Mouse (Mus musculus) macrophage (primary cell): ENCODE measurements around the gene Smad3. TPM values are rescaled to one million over a fixed set of nuclear protein-coding genes. Genes with fewer than 3 reads are reported as not detected.

Experiments used
- H3K27ac ChIP-seq: fragments of 350-480 bp; formaldehyde crosslinking; 2 replicates; pipeline ENCODE4 v1.9.0; 2021
- H3K36me3 ChIP-seq: fragments of 350-480 bp; formaldehyde crosslinking; 2 replicates; pipeline ENCODE4 v1.9.0; 2021; ENCODE audit errors: inconsistent target
- H3K4me3 ChIP-seq: fragments of 350-480 bp; formaldehyde crosslinking; 2 replicates; pipeline ENCODE4 v1.9.0; 2021; ENCODE audit errors: inconsistent target
- H3K79me2 ChIP-seq: fragments of 350-480 bp; formaldehyde crosslinking; 2 replicates; pipeline ENCODE4 v1.9.0; 2021; ENCODE audit errors: inconsistent target
- WGBS: methylation state at CpG from one replicate; pipeline ENCODE4 v1.1.7; 2026; ENCODE audit warnings: inconsistent platforms; ENCODE audit not compliant: missing documents; 5-methylcytosine and 5-hydroxymethylcytosine counted together
- polyA plus RNA-seq: library from polyadenylated mRNA; stranded (reverse); fragments of 250-400 nt; gene quantifications from 3 replicates; pipeline ENCODE4 v1.2.4, GENCODE M21; 2018; ENCODE audit warnings: inconsistent platforms

The Smad3 gene
- polyA plus RNA-seq, 1 experiment from 2014 or later: 14.5 TPM

DNA sequence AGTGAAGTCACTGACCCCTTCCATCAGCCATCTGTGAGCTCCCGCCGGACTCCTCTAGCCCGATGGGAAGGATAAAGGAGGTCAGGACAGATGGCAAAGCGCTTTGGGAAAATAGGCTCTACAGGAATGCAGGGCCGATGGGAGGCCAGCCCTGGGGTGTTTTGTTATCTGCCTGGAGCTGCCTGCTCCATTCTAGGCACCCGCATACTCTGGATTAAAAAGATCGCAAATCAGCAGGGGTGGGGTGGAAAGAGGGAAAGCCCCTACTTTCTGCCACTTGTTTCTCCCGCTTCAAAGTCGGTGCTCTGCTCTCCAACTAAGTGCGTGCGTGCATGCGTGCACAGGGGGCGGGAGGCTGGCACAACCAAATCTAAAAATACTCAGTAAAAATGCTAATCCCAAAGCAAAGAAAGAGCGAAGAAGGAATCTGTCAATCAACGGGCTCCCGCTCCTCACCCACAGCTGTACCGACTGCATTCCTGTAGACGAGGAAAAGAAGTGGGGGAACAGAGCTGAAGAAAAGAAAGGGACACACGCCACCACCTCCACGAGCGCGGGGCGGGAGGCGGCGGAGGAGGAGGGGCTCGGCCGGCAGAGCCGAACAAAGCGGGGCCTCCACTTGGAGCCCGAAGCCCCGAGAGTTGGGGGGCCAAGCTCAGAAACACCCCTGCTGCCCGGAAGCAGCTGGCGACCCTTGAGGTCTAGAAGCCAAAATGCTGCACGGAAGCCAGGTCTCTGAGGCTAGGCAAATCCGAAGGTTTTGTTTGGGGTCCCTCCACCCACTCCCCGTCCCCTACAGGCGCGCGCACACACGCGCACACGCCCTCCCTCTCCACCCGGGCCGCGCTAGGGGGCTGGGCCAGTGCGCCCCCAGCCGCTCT is 973 bp downstream of the Smad3 start:
- no peak overlapping the region for H3K27ac ChIP-seq
- H3K36me3 ChIP-seq: no peaks in the 10 kb centered on the region
- WGBS: 6% methylated on average over 41 of the region's 47 CpGs
- H3K79me2 ChIP-seq: peaks cover 32% of the 10 kb centered on the region; the same call in 1 of the 2 replicates
- H3K4me3 ChIP-seq: peak overlapping the region; percentile 38

DNA sequence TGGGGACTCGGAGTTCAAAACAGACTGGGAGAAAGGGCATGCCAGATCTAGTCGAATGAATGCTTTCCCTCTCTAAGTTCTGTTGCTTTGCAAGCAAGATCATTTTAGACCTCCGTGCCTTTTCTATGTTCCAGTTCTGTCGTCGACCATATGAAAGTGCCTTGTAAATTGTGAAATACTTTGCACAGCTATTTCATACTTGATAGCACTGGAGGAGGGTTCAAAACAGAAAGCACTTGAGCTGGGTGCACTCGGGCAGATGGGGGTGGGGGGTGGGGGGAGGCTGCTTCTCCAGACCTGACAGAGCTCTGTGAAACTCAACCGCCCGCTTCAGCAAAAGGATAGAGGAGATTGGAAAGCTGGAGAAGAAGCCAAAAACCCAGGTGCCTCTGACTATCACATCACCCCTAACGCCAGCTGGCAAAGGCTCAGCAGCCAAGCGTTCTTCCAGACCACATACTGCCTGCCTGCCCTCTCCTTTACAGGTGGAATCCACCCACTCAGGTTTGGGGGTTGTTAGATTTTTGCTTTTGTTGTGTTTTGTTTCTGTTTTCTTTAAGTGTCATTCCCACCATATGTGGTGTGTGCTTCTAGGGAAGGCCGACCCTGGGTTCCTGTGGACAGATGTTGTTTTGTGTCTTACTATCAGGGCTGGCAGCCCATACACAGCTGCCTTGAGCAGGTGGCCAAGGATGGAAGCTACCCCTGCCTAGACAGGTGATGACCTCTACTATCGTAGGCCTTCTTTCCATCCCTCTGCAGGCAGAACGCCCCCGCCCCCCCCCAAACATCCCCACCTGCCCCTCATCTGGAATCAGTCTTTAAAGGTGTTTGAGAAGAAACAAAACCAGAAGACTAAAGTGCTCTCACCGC is 1.9 kb downstream of the Smad3 start:
- 0 out of 2 replicates have a peak overlapping the region, but pooled peaks have one; percentile 38 for H3K4me3 ChIP-seq
- H3K27ac ChIP-seq: no peak overlapping the region
- H3K36me3 ChIP-seq: no peaks in the 10 kb centered on the region
- 41% methylated on average over 13 of the region's 15 CpGs for WGBS
- peaks cover 39% of the 10 kb centered on the region; the same call in 1 of the 2 replicates for H3K79me2 ChIP-seq

DNA sequence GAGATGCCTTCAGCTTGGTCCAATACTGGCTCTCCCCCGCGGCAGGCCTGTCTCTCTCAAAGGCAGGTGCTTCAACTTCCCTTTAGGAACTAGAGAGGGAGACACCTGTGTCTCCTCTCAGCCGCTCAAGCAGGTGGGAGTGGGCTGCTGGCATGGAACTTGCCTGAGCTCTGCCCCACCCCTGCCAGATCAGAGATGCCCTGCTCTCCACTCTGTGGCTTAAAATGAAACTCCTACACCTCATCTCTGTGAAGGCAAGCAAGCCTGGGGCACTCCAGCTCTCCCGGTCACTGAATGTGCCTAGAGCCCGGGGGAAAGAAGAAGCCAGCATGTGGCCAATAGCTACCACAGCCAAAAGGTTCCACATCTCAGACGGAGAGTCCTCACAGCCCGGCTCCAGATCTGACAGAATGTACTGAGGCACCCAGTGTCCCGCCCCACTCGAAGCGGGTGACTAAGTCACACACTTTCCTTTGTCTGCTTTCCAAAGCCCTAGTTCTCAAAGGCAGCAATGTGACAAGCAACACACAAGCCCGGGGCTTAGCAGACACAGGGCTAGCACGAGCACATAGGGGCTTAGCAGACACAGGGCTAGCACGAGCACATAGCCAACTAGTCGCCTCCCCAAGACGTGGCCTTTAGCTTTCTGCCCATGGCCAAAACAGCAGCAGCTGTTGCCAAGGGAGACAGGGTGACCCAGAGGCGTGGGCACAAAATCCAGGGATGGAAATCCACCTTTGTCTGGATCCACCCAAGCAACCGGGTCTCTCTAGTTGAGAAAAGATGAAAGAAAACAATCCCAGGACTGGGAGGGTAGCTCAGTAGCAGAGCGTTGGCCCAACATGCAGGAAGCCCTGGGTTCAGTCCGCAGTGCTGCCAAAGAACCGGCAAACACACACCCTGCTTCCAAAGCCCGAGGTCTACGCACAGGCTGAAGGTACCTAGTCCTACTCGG is 3.0 kb downstream of the Smad3 start:
- Histone ChIP-seq H3K27ac (no peak overlapping the region), H3K79me2 (peaks cover 50% of the 10 kb centered on the region; the same call in 1 of the 2 replicates), H3K4me3 (no peak overlapping the region), H3K36me3 (no peaks in the 10 kb centered on the region)
- WGBS: 47% methylated on average over 23 of the region's 23 CpGs

DNA sequence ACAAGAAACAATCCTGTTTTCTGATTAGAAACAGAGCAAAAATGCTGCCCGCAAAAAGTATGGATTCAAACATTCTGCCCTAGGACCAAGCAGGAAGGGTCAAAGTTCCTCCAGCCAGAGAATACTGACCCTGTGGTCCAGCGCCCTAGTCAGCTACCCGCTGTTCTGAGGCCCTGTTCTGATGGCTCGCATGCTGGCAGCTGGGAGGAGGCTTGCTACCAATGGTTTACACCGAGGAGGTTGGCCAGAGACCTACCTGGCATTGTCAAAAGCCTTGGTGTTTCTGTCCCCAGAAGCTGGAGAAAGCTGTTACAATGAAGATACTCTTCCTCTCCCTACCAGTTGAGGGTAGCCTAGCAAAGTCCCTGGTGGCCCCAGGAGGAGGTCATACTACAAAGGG is 3.8 kb downstream of the Smad3 start:
- no peak overlapping the region for H3K4me3 ChIP-seq
- no peaks in the 10 kb centered on the region for H3K36me3 ChIP-seq
- H3K79me2 ChIP-seq: peaks cover 53% of the 10 kb centered on the region; the same call in 1 of the 2 replicates
- H3K27ac ChIP-seq: no peak overlapping the region
- 92% methylated on average over 5 of the region's 5 CpGs for WGBS

DNA sequence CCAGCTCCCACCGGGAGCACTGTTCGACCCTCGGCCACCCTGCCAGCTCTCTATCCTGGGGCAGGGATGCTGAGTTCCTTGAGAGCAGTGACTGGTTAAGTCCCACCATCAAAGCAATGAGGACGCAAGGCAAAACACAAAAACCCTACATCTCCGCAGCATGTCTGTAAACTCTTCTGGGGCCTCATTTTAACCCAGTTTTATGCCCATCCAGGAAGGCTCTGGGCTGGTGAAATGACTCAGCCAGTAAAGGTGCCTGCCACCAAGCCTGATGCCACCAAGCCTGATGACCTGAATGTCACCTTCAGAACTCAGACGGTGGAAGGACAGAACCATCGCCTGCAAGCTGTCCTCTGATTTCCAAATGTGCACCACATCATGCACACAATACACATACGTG is 4.4 kb downstream of the Smad3 start:
- H3K79me2 ChIP-seq: peaks cover 56% of the 10 kb centered on the region; the same call in 1 of the 2 replicates
- H3K4me3 ChIP-seq: no peak overlapping the region
- H3K27ac ChIP-seq: no peak overlapping the region
- 87% methylated on average over 8 of the region's 8 CpGs for WGBS
- no peaks in the 10 kb centered on the region for H3K36me3 ChIP-seq

DNA sequence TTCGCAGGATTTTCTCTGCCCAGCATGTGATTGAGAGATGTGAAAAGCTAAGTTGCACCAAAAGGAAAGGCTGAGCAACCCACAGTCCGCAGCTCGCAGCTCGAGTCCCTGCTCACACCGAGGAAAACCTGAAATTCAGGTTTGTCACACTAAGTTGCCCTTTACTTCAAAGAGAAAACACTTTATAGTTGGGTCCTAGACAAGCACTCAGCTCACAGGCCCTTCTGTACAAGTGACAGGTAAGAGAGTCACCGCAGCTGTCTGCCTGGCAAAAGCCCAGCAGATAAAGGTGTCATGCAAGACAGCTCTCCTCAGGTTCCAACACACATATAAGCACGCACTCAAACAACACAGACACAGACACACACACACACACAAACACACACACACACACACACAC is 5.2 kb downstream of the Smad3 start:
- H3K36me3 ChIP-seq: no peaks in the 10 kb centered on the region
- peaks cover 60% of the 10 kb centered on the region; the same call in 1 of the 2 replicates for H3K79me2 ChIP-seq
- no peak overlapping the region for H3K4me3 ChIP-seq
- 98% methylated on average over 7 of the region's 7 CpGs for WGBS
- no peak overlapping the region for H3K27ac ChIP-seq

DNA sequence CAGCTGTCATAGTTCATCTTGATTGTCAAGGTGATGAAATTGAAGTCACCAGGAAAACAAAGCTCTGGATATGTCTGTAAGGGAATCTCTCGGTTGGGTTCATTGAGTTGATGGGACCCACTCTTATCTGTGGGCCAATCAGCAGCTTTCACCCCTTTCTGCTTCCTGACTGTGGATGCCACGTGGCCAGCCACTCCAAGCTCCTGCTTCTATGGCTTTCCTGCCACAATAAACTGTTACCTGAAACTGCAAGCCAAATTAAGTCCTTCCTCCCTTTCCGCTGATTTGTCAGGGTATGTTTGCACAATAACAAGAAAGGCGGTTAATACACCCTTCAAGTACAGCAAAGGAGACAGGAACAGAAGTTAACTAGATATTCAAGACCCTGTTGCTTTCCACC is 6.5 kb downstream of the Smad3 start:
- H3K27ac ChIP-seq: no peak overlapping the region
- peaks cover 72% of the 10 kb centered on the region; the same call in 1 of the 2 replicates for H3K79me2 ChIP-seq
- H3K36me3 ChIP-seq: no peaks in the 10 kb centered on the region
- WGBS: 57% methylated on average over 4 of the region's 4 CpGs
- no peak overlapping the region for H3K4me3 ChIP-seq

DNA sequence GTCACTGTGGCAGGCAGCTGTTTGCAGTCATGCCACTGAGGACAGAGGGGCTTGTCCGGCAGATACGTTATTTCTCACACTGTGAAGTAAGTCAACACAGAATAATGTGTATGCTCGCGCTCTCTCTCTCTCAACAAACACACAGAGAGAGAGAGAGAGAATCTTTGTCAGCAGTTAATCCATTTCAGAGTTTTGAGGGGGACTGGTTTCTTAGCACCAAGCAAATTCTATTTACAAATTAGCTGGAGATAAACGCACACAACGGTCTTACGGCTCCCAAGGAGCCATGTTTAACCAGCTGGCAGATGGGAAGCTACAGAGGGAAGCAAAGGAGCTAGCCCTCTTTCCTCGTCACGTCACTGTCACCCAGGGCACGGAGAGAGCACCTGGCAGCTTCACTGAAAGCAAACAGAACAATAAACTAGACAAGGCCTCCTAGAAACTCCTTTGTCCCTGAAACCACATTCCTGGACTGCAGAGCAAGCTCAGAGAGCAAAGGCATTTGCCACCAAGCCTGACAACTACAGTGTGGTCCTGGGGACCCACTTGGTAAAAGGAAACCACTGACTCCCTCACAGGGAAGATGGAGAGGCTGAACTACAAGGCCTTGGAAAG is 7.3 kb downstream of the Smad3 start:
- peaks cover 80% of the 10 kb centered on the region; the same call in 1 of the 2 replicates for H3K79me2 ChIP-seq
- no peak overlapping the region for H3K27ac ChIP-seq
- no peak overlapping the region for H3K4me3 ChIP-seq
- H3K36me3 ChIP-seq: no peaks in the 10 kb centered on the region
- WGBS: 88% methylated on average over 10 of the region's 10 CpGs

DNA sequence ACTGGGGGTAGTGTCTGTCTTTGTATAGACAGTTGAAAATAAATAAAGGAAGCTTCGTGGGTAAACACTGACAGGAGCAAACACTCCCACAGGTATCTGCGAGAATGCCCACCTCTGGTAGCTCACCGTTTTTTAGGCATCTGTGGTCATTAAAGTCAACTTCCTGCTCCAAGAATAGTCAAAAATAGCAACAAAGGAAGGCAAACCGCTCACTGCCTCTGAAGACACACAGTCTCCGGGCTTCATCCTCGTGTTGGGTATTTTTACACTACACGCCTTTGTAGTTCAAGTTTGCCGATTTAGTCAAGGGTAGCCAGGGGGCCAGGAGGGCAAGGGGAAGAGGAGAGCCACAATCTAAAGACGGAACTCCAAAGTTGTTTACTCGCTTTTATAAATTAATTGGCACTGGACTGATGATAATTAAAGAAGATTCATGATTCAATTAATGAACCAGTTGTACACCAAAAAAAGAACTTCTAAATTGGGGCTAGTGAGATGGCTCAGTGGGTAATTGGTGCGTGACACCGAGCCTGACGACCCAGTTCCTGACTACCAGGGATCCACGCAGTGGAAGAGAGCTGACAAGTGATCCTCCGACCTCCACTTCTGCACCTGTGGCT is 8.4 kb downstream of the Smad3 start:
- 45% methylated on average over 15 of the region's 15 CpGs for WGBS
- Histone ChIP-seq H3K36me3 (no peaks in the 10 kb centered on the region), H3K79me2 (peaks cover 82% of the 10 kb centered on the region; the same call in 1 of the 2 replicates), H3K4me3 (no peak overlapping the region), H3K27ac (no peak overlapping the region)

DNA sequence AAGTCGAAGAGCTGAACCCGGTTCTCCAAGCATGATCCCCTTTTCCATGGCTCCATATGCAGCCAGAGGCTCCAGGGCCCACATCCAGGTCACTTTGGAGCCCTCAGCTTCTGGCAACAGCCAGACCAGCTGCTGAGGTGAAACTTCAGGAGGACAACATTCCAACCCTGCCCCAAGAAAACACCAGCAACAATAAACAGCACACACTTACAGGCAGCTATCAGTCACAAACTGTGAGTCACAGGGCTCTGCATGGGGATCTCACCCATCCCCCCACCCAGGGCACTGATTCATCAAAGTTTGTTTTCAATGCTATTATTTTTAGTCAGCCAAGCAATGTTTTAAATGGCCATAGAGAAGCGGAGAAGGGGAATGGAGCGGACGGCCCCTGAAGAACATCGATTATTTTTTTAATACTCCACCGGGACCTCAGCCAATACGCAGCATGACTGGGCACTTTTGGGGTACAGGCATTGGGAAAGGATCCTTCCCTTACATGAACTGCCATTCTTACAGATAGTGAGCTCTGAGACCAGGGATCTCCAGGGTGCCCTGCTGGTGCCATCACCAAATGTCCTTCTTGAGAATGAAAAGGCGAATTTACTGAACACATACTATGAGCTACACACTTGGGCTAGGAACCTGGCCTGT is 10.0 kb downstream of the Smad3 start:
- 79% methylated on average over 9 of the region's 9 CpGs for WGBS
- H3K4me3 ChIP-seq: no peak overlapping the region
- no peak overlapping the region for H3K27ac ChIP-seq
- H3K79me2 ChIP-seq: peaks cover 70% of the 10 kb centered on the region; the same call in 1 of the 2 replicates
- no peaks in the 10 kb centered on the region for H3K36me3 ChIP-seq

DNA sequence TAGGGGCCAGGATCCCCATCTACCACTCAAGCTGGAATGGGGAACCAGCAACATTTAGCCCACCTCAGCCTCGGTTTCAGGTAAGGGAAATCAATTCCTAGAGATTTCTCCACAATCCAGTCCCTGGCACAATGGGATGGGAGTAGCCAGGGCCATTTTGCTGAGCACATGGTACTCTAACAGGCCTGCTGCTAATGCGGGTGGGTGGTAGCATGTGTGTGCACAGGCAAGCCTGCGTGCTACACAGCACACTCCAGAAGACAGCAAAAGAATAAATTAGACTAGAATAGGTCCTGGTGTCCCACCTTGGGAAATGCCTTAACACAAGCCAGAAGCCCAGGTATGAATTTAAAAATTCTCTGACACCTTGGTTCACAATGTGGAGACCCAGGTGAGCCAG is 10.8 kb downstream of the Smad3 start:
- H3K27ac ChIP-seq: no peak overlapping the region
- WGBS: 86% methylated on average over 3 of the region's 3 CpGs
- no peak overlapping the region for H3K4me3 ChIP-seq
- H3K36me3 ChIP-seq: no peaks in the 10 kb centered on the region
- peaks cover 66% of the 10 kb centered on the region; the same call in 1 of the 2 replicates for H3K79me2 ChIP-seq

DNA sequence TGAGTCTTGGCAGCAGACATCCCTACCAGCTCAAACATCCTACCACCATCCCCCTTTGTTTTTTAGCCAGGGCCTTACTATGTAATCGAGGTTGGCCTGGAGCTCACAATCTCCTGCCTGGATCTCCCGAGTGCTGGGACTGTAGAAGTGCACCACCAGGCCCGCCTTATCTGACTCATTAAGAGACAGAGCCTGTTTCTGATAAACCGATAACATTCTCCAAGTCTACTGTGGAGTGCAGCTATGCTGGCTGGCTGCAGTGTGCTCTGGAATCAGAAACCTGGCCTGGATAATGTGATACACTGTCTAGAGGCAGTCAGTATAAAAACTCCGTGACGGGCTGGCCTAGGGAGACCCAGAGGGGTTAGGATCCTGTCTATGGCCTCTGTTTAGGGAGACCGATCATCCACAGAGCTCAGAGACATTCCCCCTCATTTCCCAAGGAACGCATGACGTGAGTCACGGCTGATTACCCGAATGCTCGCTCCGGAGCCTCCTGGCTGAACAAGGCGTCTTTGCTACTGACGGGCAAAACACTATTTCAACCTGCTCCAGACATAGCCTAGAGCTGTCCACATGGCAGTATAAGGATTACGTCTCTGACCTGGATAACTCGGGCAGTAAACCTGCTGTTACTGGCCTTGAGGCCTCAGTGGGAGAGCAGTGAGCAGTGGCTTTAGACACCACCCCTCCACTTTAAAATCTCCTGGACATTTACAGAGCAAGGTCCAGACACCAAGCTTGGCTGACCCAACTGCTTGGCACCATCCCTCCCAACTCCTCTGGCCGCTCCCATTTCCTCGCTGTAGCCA is 11.8 kb downstream of the Smad3 start:
- Histone ChIP-seq H3K27ac (no peak overlapping the region), H3K79me2 (peaks cover 58% of the 10 kb centered on the region; the same call in 1 of the 2 replicates), H3K36me3 (no peaks in the 10 kb centered on the region), H3K4me3 (no peak overlapping the region)
- WGBS: 96% methylated on average over 19 of the region's 19 CpGs
